Mouse (Mus musculus) thymus, adult 2 months (tissue): ENCODE measurements at regions not wholly inside any gene's neighbourhood (a gene's known extent, or its start where the extent isn't known, plus 50 kb on each side); places are given as distances from the start of the nearest gene placed in this dataset.

Experiments used
- CTCF ChIP-seq: fragments of 200-500 bp; IDR thresholded peaks from 2 replicates; pipeline ENCODE4 v1.5.1; 2012; ENCODE audit warnings: mild to moderate bottlenecking, control low read depth, low read length, moderate library complexity, borderline replicate concordance; ENCODE audit not compliant: control insufficient read depth, poor library complexity, insufficient read depth; ENCODE audit errors: extremely low read depth
- POLR2A ChIP-seq: fragments of 200-500 bp; IDR thresholded peaks from 2 replicates; pipeline ENCODE4 v1.6.1; 2012; ENCODE audit warnings: mild to moderate bottlenecking, low read length, control low read depth, moderate library complexity; ENCODE audit not compliant: control insufficient read depth, poor library complexity, insufficient read depth; ENCODE audit errors: extremely low read depth

GRCm38 (mm10) chr8:34462262-34462661 is 350.7 kb upstream of the Gm10131 start:
- TF ChIP-seq POLR2A (no peak), CTCF (no peak)
